Mouse (Mus musculus) stomach, postnatal 0 days (tissue): ENCODE measurements around the gene Myh7.

Source experiments
- CTCF ChIP-seq: IDR thresholded peaks from 2 replicates; pipeline ENCODE4 v1.5.1; 2016; ENCODE audit warnings: antibody characterized with exemption, low read depth, mild to moderate bottlenecking, moderate library complexity
- EP300 ChIP-seq: optimal IDR thresholded peaks from 2 replicates; pipeline ENCODE3; 2016; ENCODE audit warnings: antibody characterized with exemption

DNA sequence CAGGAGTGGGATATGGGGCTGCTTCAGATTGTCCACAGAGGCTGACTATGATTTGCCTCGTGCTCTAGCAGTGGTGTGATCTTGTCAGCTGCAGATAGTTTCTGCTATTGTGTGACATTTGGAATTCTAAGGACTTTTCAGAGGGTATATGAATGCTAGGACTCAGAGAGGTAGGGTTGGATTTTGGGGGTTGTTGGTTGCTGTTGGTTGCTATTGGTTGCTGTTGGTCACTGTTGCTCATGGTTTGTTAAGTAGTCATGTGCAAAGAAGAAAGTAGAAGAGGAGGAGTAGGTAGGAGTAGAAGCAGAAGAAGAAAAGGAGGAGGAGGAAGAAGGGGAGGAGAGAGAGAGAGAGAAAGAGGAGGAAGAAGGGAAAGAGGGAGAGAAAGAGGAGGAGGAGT lies 17.8 kb downstream of the Myh7 start, which contains the start of gene Gm17428:
- TF ChIP-seq CTCF (no peak), EP300 (no peak)
